In the genomic region with DNA sequence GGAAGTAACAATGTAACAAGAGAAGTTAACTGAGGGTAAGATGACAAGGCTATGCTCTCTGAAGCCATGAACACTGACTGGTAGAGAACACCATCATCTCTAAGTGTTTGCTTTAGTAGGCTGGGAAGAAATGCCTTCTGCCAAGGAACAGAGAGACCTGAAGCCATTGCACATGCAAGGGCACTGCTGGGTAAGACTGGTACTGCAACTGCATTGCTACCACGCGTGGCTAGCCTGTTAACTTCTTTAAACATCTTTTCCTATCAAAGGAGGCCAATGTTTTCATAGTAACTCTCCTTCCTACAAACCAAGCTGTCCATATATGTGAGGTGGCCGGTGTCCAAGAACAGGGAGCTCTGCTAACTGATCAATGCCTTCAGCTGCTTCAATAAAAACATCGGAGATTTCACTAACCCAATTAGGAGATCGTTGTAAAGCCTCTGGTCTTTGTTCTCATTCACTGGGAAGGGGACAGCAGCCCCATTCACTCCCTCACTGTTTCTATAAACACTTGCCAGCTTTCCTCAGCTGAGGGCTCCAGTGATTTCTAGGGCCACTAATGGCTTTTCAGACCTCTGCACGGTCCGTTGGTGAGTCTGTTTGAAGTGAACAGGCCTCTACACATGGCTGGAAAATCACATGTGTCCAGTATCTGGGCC, we compare ENCODE assay signal across 16 mouse cellular contexts. TPM values are rescaled to one million over a fixed set of nuclear protein-coding genes. Genes with fewer than 3 reads are reported as not detected.
DNase-seq lines count a peak whose midpoint lies in the region; ATAC-seq lines count a peak whose summit lies in the region.
"Had no signal": no experiment of that assay in that cellular context is flagged by ENCODE, and none has a peak within 500 bp of the region (broad histone marks: within the 10 kb centered on the region; RNA-seq: fewer than 3 reads in every experiment).

No protein-coding gene starts in this region.

- no peaks in the 10 kb centered on the region for H3K4me1 ChIP-seq in neural tube, embryonic 13.5 days (replicated peaks)
- H3K4me1 ChIP-seq in forebrain, embryonic 12.5 days, result peaks cover 4% of the 10 kb centered on the region; the same call in 1 of the 2 replicates
- H3K4me1 ChIP-seq: embryonic facial prominence, embryonic 10.5 days; liver, embryonic 12.5 days; neural tube, embryonic 15.5 days had no signal

- DNase-seq in layer of hippocampus, adult 11-12 months (ENCODE audit: low spot score), result peak; percentile 11
- DNase-seq in layer of hippocampus, postnatal 25 days (ENCODE audit: extremely low spot score in 1 of 2, low spot score in 1 of 2), result no peak
- no peak for DNase-seq in neural tube, embryonic 10.5 days (ENCODE audit: extremely low spot score, low spot score)
- DNase-seq in retina, postnatal 1 day, result peak; percentile 92
- no peak for DNase-seq in cerebellum, adult 9-11 months
- DNase-seq in cerebellum, postnatal 36 days, result no peak
- DNase-seq: kidney, adult 8-10 months had no signal

- no peak overlapping the region for H3K4me3 ChIP-seq in neural tube, embryonic 13.5 days
- no peak overlapping the region for H3K4me3 ChIP-seq in forebrain, embryonic 12.5 days (replicated peaks)
- H3K4me3 ChIP-seq: embryonic facial prominence, embryonic 10.5 days; liver, embryonic 12.5 days; neural tube, embryonic 15.5 days had no signal

- H3K9me3 ChIP-seq in neural tube, embryonic 13.5 days, result no peaks in the 10 kb centered on the region
- H3K9me3 ChIP-seq in forebrain, embryonic 12.5 days, result no peaks in the 10 kb centered on the region
- H3K9me3 ChIP-seq: embryonic facial prominence, embryonic 10.5 days; liver, embryonic 12.5 days; neural tube, embryonic 15.5 days had no signal

- no peak overlapping the region for H3K9ac ChIP-seq in neural tube, embryonic 13.5 days
- H3K9ac ChIP-seq in forebrain, embryonic 12.5 days, result no peak overlapping the region
- H3K9ac ChIP-seq: liver, embryonic 12.5 days; neural tube, embryonic 15.5 days had no signal

- 26% methylated on average over 7 of the region's 7 CpGs for WGBS in neural tube, embryonic 13.5 days
- WGBS in forebrain, embryonic 12.5 days, result 15% methylated on average over 7 of the region's 7 CpGs

- no peaks in the 10 kb centered on the region for H3K27me3 ChIP-seq in neural tube, embryonic 13.5 days
- H3K27me3 ChIP-seq in forebrain, embryonic 12.5 days, result no peaks in the 10 kb centered on the region
- H3K27me3 ChIP-seq: liver, embryonic 12.5 days; neural tube, embryonic 15.5 days had no signal

- no peaks in the 10 kb centered on the region for H3K36me3 ChIP-seq in neural tube, embryonic 13.5 days
- H3K36me3 ChIP-seq in forebrain, embryonic 12.5 days (replicated peaks), result no peaks in the 10 kb centered on the region
- H3K36me3 ChIP-seq: embryonic facial prominence, embryonic 10.5 days; liver, embryonic 12.5 days; neural tube, embryonic 15.5 days had no signal

- H3K4me2 ChIP-seq in neural tube, embryonic 13.5 days, result no peak overlapping the region
- no peak overlapping the region for H3K4me2 ChIP-seq in forebrain, embryonic 12.5 days
- H3K4me2 ChIP-seq: liver, embryonic 12.5 days; neural tube, embryonic 15.5 days had no signal

- ATAC-seq in neural tube, embryonic 13.5 days (ENCODE audit: low read depth), result 0 out of 2 replicates have a peak, but pooled peaks have one; percentile 43
- ATAC-seq in forebrain, embryonic 12.5 days (ENCODE audit: low FRiP score), result peak; percentile 70; the same call in 1 of the 2 replicates
- ATAC-seq: liver, embryonic 12.5 days had no signal

- H3K27ac ChIP-seq in neural tube, embryonic 13.5 days (replicated peaks), result no peak overlapping the region
- H3K27ac ChIP-seq in forebrain, embryonic 12.5 days, result no peak overlapping the region
- H3K27ac ChIP-seq: embryonic facial prominence, embryonic 10.5 days; liver, embryonic 12.5 days; neural tube, embryonic 15.5 days had no signal

RNA-seq across cellular contexts. Expression of gene Nmu, which starts 11.5 kb away (rescaled TPM):
- total RNA-seq in layer of hippocampus, postnatal 25 days (2021), result not detected
- polyA plus RNA-seq in neural tube, embryonic 13.5 days (2015; fragmentation: Nextera tagmentation; extraction: Ambion mirVana), result 1.5 TPM in 2 replicates
- not detected in 2 replicates for polyA plus RNA-seq in forebrain, embryonic 12.5 days (2016; fragmentation: Nextera tagmentation; extraction: Ambion mirVana)
- total RNA-seq: left cerebral cortex, postnatal 14 days had no signal
- polyA plus RNA-seq: heart, embryonic 16.5 days; liver, embryonic 12.5 days had no signal

RNA-seq across cellular contexts. Expression of gene Pdcl2, which starts 21.1 kb away (rescaled TPM):
- total RNA-seq in layer of hippocampus, postnatal 25 days (2021), result not detected
- polyA plus RNA-seq in neural tube, embryonic 13.5 days (2015; fragmentation: Nextera tagmentation; extraction: Ambion mirVana), result not detected in 2 replicates
- not detected in 2 replicates for polyA plus RNA-seq in forebrain, embryonic 12.5 days (2016; fragmentation: Nextera tagmentation; extraction: Ambion mirVana)
- total RNA-seq: gastrocnemius, postnatal 4 days; left cerebral cortex, postnatal 14 days had no signal
- polyA plus RNA-seq: embryonic facial prominence, embryonic 10.5 days; heart, embryonic 16.5 days; liver, embryonic 12.5 days; neural tube, embryonic 15.5 days; stomach, embryonic 16.5 days had no signal

RNA-seq across cellular contexts. Expression of gene Clock, which starts 47.5 kb away (rescaled TPM):
- 10 to 100 TPM; 45.2 to 50.3 TPM for total RNA-seq in layer of hippocampus, postnatal 25 days (2021)
- 13.0 and 13.6 TPM in 2 replicates for polyA plus RNA-seq in neural tube, embryonic 13.5 days (2015; fragmentation: Nextera tagmentation; extraction: Ambion mirVana)
- polyA plus RNA-seq in forebrain, embryonic 12.5 days (2016; fragmentation: Nextera tagmentation; extraction: Ambion mirVana), result 14.5 and 17.3 TPM in 2 replicates

Comparison
In these comparisons a context has a peak if more than half of its experiments do, and no peak if none do; other contexts are left out.
1. DNase-seq: peak in layer of hippocampus, adult 11-12 months (single experiment) and retina, postnatal 1 day (single experiment); none in layer of hippocampus, postnatal 25 days (0 of 2), neural tube, embryonic 10.5 days (single experiment), cerebellum, adult 9-11 months (single experiment) and cerebellum, postnatal 36 days (0 of 2).